ENCODE assay signal across 7 mouse cellular contexts in genomic region chrX:49287700-49288563, GRCm38 (mm10). TPM values are rescaled to one million over a fixed set of nuclear protein-coding genes. Genes with fewer than 3 reads are reported as not detected.
A peak's percentile ranks its signal among the peaks of the same experiment; 100 is the strongest.
DNase-seq lines count a peak whose midpoint lies in the region; ATAC-seq lines count a peak whose summit lies in the region.

Gene Enox2 (minus strand): TSS chrX:49288259.

- intact Hi-C loops in gastrocnemius, postnatal 36 days (cut with DNase I) = no loop called here
- intact Hi-C loops in left cerebral cortex, postnatal 25 days (cut with DNase I) = no loop called here

- peak; percentile 100 for ATAC-seq in intestine, embryonic 15.5 days

- H3K9ac ChIP-seq in intestine, embryonic 15.5 days = peak within 1 kb of the TSS; percentile 58

- no peaks in the 10 kb centered on the region for H3K27me3 ChIP-seq in intestine, embryonic 15.5 days (replicated peaks)
- no peaks in the 10 kb centered on the region for H3K27me3 ChIP-seq in midbrain, embryonic 10.5 days (ENCODE audit: low read depth, poor library complexity, severe bottlenecking)

- H3K27ac ChIP-seq in intestine, embryonic 15.5 days = peak within 1 kb of the TSS; percentile 51; the same call in 1 of the 2 replicates
- H3K27ac ChIP-seq in midbrain, embryonic 10.5 days (replicated peaks) = peak within 1 kb of the TSS; percentile 87

- H3K9me3 ChIP-seq in intestine, embryonic 15.5 days = no peaks in the 10 kb centered on the region
- no peaks in the 10 kb centered on the region for H3K9me3 ChIP-seq in midbrain, embryonic 10.5 days (replicated peaks)

- 22% methylated on average over 26 of the region's 26 CpGs for WGBS in intestine, embryonic 15.5 days
- 12% methylated on average over 24 of the region's 26 CpGs for WGBS in midbrain, embryonic 10.5 days

- no peaks in the 10 kb centered on the region for H3K4me1 ChIP-seq in intestine, embryonic 15.5 days (replicated peaks)
- H3K4me1 ChIP-seq in midbrain, embryonic 10.5 days = peaks cover 4% of the 10 kb centered on the region; the same call in 1 of the 2 replicates

- peak within 1 kb of the TSS; percentile 51 for H3K4me2 ChIP-seq in intestine, embryonic 15.5 days (replicated peaks)

- no peaks in the 10 kb centered on the region for H3K36me3 ChIP-seq in intestine, embryonic 15.5 days
- no peaks in the 10 kb centered on the region for H3K36me3 ChIP-seq in midbrain, embryonic 10.5 days

- H3K4me3 ChIP-seq in intestine, embryonic 15.5 days (replicated peaks) = peak within 1 kb of the TSS; percentile 55
- H3K4me3 ChIP-seq in midbrain, embryonic 10.5 days = peak within 1 kb of the TSS; percentile 62

- peak; percentile 89 for DNase-seq in adrenal gland, adult 2 months
- DNase-seq in embryo, embryonic 11.5 days (ENCODE audit: low read depth, low spot score) = peak; percentile 68
- DNase-seq in gastrocnemius, postnatal 36 days = peak; percentile 64 to 72
- DNase-seq in left cerebral cortex, postnatal 25 days (ENCODE audit: low spot score in 2 of 2) = peak; percentile 80 to 96
- DNase-seq in midbrain, embryonic 10.5 days (ENCODE audit: low spot score) = peak; percentile 80
- DNase-seq in right cerebral cortex, postnatal 4 days = peak; percentile 49

RNA-seq across cellular contexts. Expression of gene Enox2, which starts in this region (rescaled TPM):
- total RNA-seq in adrenal gland, adult 2 months (2021) = 10 to 100 TPM; 14.7 to 21.7 TPM
- polyA plus RNA-seq in adrenal gland, adult 2 months (2012; rRNA removed) = 0.94 and 1.9 TPM in 2 replicates
- 10 to 100 TPM; 18.0 to 18.7 TPM for total RNA-seq in gastrocnemius, postnatal 36 days (2021)
- 7.3 and 8.6 TPM in 2 replicates for polyA plus RNA-seq in intestine, embryonic 15.5 days (2015; fragmentation: Nextera tagmentation; extraction: Ambion mirVana)
- 10 to 100 TPM in 1 of 2 experiments, 1 to 10 TPM in 1; 9.1 to 11.1 TPM for total RNA-seq in left cerebral cortex, postnatal 25 days (2021)
- polyA plus RNA-seq in midbrain, embryonic 10.5 days (2016; fragmentation: Nextera tagmentation; extraction: Ambion mirVana) = 8.2 and 9.8 TPM in 2 replicates

Comparison
In these comparisons a context has a peak if more than half of its experiments do, and no peak if none do; other contexts are left out.
1. Peak in every context shown above with its lines: DNase-seq, ATAC-seq, H3K4me3 ChIP-seq and H3K27ac ChIP-seq.